Mouse (Mus musculus) heart, postnatal 0 days (tissue): Measurements from ENCODE around the gene Ube2e1.

Experiments
- CTCF ChIP-seq: IDR thresholded peaks from 2 replicates; pipeline ENCODE4 v1.5.1; 2016; ENCODE audit warnings: antibody characterized with exemption, control low read depth, low read depth
- EP300 ChIP-seq: IDR thresholded peaks from 2 replicates; pipeline ENCODE4 v1.6.1; 2016; ENCODE audit warnings: antibody characterized with exemption, low read depth

- TF ChIP-seq CTCF, result no peak
- no peak for TF ChIP-seq EP300
Observed at GRCm38 (mm10) chr14:18303262-18303661, 28.4 kb downstream of the Ube2e1 start.
